Mouse (Mus musculus) CH12.LX (cell line): ENCODE data around the gene Dhx37.

Experiments used
- CHD2 ChIP-seq: IDR thresholded peaks from 2 replicates; pipeline ENCODE4 v1.6.1; 2011; ENCODE audit warnings: low read length, improper control_type of control experiment
- CTCF ChIP-seq, 2 experiments: IDR thresholded peaks in 1 of 2; conservative IDR thresholded peaks in 1 of 2; 2 replicates each; pipeline ENCODE4 v1.5.1; 2011 to 2012; ENCODE audit warnings: low read depth in 2 of 2, low read length in 2 of 2, improper control_type of control experiment in 1 of 2, inconsistent platforms in 1 of 2, mild to moderate bottlenecking in 1 of 2, moderate library complexity in 1 of 2
- EP300 ChIP-seq: IDR thresholded peaks from 2 replicates; pipeline ENCODE4 v1.6.1; 2011; ENCODE audit warnings: low read length, improper control_type of control experiment
- HCFC1 ChIP-seq: IDR thresholded peaks from 2 replicates; pipeline ENCODE4 v1.6.1; 2012; ENCODE audit warnings: low read depth, mild to moderate bottlenecking, inconsistent platforms, low read length, improper control_type of control experiment
- NELFE ChIP-seq: IDR thresholded peaks from 2 replicates; pipeline ENCODE4 v1.6.1; 2011; ENCODE audit warnings: low read depth, low read length, improper control_type of control experiment

DNA sequence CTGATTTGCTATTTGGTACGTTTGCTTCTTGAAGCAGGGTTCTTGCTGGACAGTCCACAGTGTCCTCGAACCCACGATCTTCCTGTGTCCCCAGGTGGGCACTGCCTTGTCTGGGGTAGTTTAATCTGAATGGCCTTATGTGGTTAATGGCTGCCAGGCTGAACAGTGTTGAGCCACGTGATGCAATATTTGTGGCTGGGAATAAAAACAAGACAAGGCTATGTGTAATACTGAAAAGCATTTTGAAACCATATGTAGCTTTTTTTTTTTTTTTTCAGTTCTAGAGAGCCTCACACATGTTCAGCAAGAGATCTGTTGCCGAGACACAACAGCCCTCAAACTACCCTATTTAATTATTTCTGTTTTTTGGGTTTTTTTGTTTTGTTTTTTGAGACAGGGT lies 65.8 kb downstream of the Dhx37 start:
- TF ChIP-seq HCFC1 = no peak
- no peak for TF ChIP-seq EP300
- no peak for TF ChIP-seq CTCF (conservative IDR thresholded peaks at IDR 0.05 in 1 of 2, IDR thresholded peaks at IDR 0.05 in 1 of 2; ENCODE audit: low read depth in 2 of 2, low read length in 2 of 2)
- TF ChIP-seq NELFE = no peak
- no peak for TF ChIP-seq CHD2
